Mouse (Mus musculus) limb, embryonic 11.5 days (tissue): ENCODE measurements at regions not wholly inside any gene's neighbourhood (a gene's known extent, or its start where the extent isn't known, plus 50 kb on each side); places are given as distances from the start of the nearest gene placed in this dataset.
A peak's percentile ranks its signal among the peaks of the same experiment; 100 is the strongest.

Source experiments
- ATAC-seq: fragments of 200-750 bp; cut with Nextera tagmentation; 2 replicates; pipeline ENCODE4 v1.8.0; 2017; ENCODE audit warnings: low read depth; ENCODE audit not compliant: insufficient number of reproducible peaks, low FRiP score, low TSS enrichment
- DNase-seq: peaks from one replicate; pipeline ENCODE4 v3.0.0-alpha.2; 2015; ENCODE audit warnings: low spot score
- H3K27ac ChIP-seq: fragments of 300-500 bp; sonication (generic); replicated peaks from 2 replicates; pipeline ENCODE4 v1.5.1; 2014; ENCODE audit warnings: low read depth, mild to moderate bottlenecking, low read length
- H3K27me3 ChIP-seq: fragments of 300-500 bp; sonication (generic); 2 replicates; pipeline ENCODE4 v1.6.1; 2014; ENCODE audit warnings: mild to moderate bottlenecking, low read length, mixed read lengths; ENCODE audit not compliant: control insufficient read depth, insufficient read depth
- H3K36me3 ChIP-seq: fragments of 300-500 bp; sonication (generic); 2 replicates; pipeline ENCODE4 v1.6.1; 2014; ENCODE audit warnings: mild to moderate bottlenecking, low read length, moderate library complexity, mixed read lengths; ENCODE audit not compliant: control insufficient read depth, insufficient read depth
- H3K4me1 ChIP-seq: fragments of 300-500 bp; sonication (generic); 2 replicates; pipeline ENCODE4 v1.6.1; 2014; ENCODE audit warnings: low read length, mixed read lengths; ENCODE audit not compliant: control insufficient read depth, insufficient read depth
- H3K4me2 ChIP-seq: fragments of 300-500 bp; sonication (generic); 2 replicates; pipeline ENCODE4 v1.6.1; 2014; ENCODE audit warnings: low read depth, mild to moderate bottlenecking, moderate library complexity; ENCODE audit not compliant: severe bottlenecking
- H3K4me3 ChIP-seq: fragments of 300-500 bp; sonication (generic); 2 replicates; pipeline ENCODE4 v1.5.1; 2014; ENCODE audit warnings: low read depth, low read length
- H3K9ac ChIP-seq: fragments of 300-500 bp; sonication (generic); 2 replicates; pipeline ENCODE4 v1.6.1; 2014; ENCODE audit warnings: mild to moderate bottlenecking, low read length
- H3K9me3 ChIP-seq: fragments of 300-500 bp; sonication (generic); 2 replicates; pipeline ENCODE4 v1.6.1; 2016; ENCODE audit warnings: low read length; ENCODE audit not compliant: control insufficient read depth
- WGBS: fragments of 180-500 bp; shearing (Covaris S2); extraction: QIAGEN DNeasy Blood & Tissue Kit; methylation state at CpG from one replicate; pipeline ENCODE4 v1.1.7; 2014; 5-methylcytosine and 5-hydroxymethylcytosine counted together

DNA sequence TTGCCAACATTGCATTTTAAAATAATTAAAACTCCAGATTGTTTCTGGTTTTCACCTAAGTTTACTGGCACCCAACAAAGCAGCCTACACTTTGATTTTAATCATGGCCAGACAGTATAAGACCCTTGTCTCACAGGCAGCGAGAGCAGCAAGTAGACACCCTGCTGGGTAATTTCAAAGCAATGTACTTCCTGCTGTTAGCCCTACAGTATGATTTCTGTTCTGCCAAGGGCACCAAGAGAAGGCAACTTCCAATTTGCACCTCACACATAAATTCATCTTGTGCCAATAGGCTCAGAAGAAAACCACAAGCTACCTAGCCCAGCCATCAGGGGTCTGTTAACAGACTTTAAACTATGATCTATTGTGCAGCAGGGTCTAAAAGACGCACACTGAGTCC, 186.7 kb upstream of the Hand2 start:
- H3K4me3 ChIP-seq: no peak overlapping the region
- H3K4me1 ChIP-seq: no peaks in the 10 kb centered on the region
- no peaks in the 10 kb centered on the region for H3K9me3 ChIP-seq
- ATAC-seq: peak; percentile 70; the same call in 1 of the 2 replicates
- DNase-seq: peak; percentile 41
- H3K27me3 ChIP-seq: no peaks in the 10 kb centered on the region
- H3K27ac ChIP-seq: no peak overlapping the region
- no peaks in the 10 kb centered on the region for H3K36me3 ChIP-seq
- H3K4me2 ChIP-seq: no peak overlapping the region
- H3K9ac ChIP-seq: no peak overlapping the region
- WGBS: 17% methylated on average over 2 of the region's 2 CpGs

- Histone ChIP-seq H3K4me2 (no peak overlapping the region), H3K9ac (no peak overlapping the region), H3K27ac (no peak overlapping the region), H3K4me3 (no peak overlapping the region), H3K4me1 (no peaks in the 10 kb centered on the region), H3K9me3 (no peaks in the 10 kb centered on the region), H3K27me3 (no peaks in the 10 kb centered on the region), H3K36me3 (no peaks in the 10 kb centered on the region)
- ATAC-seq: no peak
- no peak for DNase-seq
- WGBS: 58% methylated on average over 5 of the region's 5 CpGs
Measured at GRCm38 (mm10) chr8:57134726-57135125, 186.1 kb upstream of the Hand2 start.

DNA sequence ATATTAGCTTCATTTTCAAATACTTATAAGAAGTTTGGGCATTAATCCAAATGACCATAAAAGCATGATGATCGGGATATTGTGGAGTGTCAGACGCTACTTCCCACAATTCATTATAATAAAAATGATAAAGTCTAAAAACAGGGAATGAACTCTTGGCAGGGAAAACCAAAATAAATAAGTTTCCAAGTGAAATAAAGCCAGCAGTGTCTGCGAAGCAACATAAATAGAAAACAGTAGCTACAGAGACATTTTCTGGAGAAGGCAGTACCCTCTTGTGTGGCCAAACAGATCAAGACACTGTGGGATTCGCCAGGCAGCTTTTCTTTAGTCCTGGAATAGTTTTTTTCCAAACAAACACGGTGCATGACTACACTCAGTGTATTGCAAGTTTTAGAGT, 172.7 kb upstream of the Hand2 start:
- WGBS: 79% methylated on average over 5 of the region's 5 CpGs
- Histone ChIP-seq H3K27ac (no peak overlapping the region), H3K9ac (no peak overlapping the region), H3K9me3 (no peaks in the 10 kb centered on the region), H3K4me2 (no peak overlapping the region), H3K27me3 (no peaks in the 10 kb centered on the region), H3K4me1 (no peaks in the 10 kb centered on the region), H3K36me3 (no peaks in the 10 kb centered on the region), H3K4me3 (no peak overlapping the region)
- ATAC-seq (no peak), DNase-seq (no peak)

DNA sequence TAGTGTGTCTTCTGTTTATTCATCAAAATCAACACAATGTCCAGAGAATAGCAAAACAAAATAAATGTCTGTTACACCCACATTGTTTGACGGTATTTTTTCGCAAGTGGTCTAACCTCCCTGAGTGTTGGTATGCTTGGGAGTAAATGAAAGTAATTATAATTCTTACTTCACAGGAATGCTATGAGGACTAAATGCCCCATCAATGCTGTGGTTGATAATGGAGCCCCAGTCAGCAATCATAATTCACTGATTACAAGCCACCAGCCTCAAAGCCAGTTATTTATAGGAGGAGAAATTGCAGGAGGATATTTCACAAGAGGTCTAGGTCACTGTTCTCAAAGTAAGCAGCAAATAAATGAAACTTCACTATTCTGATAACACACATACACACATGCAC, 129.6 kb upstream of the Hand2 start:
- H3K27ac ChIP-seq: no peak overlapping the region
- no peaks in the 10 kb centered on the region for H3K36me3 ChIP-seq
- no peak overlapping the region for H3K9ac ChIP-seq
- no peak overlapping the region for H3K4me3 ChIP-seq
- DNase-seq (no peak), ATAC-seq (no peak)
- no peaks in the 10 kb centered on the region for H3K4me1 ChIP-seq
- WGBS: 87% methylated on average over 2 of the region's 2 CpGs
- no peak overlapping the region for H3K4me2 ChIP-seq
- H3K9me3 ChIP-seq: no peaks in the 10 kb centered on the region
- no peaks in the 10 kb centered on the region for H3K27me3 ChIP-seq

DNA sequence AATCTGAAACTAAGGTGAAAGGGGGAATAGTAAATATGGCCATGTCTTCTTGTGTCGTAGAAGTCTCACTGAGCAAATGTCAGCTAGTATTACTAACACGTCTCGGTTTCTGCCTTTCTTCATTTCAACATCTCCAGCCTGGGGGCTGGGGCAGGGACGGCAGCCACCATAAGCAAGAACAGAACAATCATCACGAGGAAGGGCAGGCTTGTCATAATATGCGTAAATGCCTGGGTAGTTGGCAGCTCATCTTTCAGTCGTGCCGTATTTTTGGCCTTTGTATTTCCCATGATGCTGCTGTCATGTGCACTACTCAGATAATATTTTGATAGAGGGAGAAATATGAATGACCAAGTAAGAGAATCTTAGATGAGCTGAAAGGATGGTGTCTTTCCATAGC, 120.5 kb upstream of the Hand2 start:
- Histone ChIP-seq H3K4me2 (no peak overlapping the region), H3K36me3 (no peaks in the 10 kb centered on the region), H3K27me3 (no peaks in the 10 kb centered on the region), H3K4me1 (no peaks in the 10 kb centered on the region), H3K9me3 (no peaks in the 10 kb centered on the region), H3K9ac (no peak overlapping the region), H3K27ac (no peak overlapping the region), H3K4me3 (no peak overlapping the region)
- DNase-seq (no peak), ATAC-seq (no peak)
- WGBS: 87% methylated on average over 8 of the region's 8 CpGs

DNA sequence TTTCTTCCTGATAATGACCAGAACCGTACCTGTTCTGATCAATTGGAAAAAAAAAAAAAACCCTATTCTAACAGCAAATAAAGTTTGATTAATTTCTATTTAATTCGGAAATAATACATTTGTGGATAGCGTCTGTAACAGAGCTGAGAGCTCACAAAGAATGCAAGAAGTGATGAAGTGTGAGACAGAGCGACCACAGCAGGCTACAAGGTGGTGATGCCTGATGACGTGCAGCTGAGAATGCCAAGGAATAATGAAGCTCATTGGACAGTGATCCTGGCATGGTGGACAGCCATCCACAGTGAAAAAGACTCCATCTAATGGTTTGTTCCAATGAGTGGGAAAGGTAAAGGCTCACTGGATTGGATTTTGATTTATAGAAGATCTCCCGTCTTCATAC, 111.2 kb upstream of the Hand2 start:
- H3K4me1 ChIP-seq: no peaks in the 10 kb centered on the region
- no peak overlapping the region for H3K27ac ChIP-seq
- WGBS: 76% methylated on average over 6 of the region's 6 CpGs
- ATAC-seq (no peak), DNase-seq (no peak)
- no peak overlapping the region for H3K9ac ChIP-seq
- no peak overlapping the region for H3K4me2 ChIP-seq
- H3K4me3 ChIP-seq: no peak overlapping the region
- H3K27me3 ChIP-seq: no peaks in the 10 kb centered on the region
- H3K36me3 ChIP-seq: no peaks in the 10 kb centered on the region
- H3K9me3 ChIP-seq: no peaks in the 10 kb centered on the region

DNA sequence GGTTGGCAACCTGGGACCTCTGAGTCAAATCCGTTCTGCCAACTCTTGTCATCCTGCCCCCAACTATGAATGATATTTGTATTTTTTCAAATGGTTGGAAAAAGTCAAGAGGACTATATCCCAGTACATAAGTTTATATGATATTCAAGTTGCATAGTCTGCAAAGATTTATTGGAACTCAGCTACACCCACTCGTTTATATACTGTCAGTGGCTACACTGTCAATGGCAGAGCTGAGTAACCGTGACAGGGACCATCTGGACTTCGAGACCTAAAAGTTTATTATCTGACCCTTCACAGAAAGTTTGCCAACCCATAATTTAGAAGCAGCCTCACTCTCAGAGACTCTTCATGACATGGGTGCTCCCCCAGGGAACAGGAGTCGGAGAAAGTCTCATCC, 107.7 kb upstream of the Hand2 start:
- no peak for ATAC-seq
- WGBS: 71% methylated on average over 5 of the region's 5 CpGs

GRCm38 (mm10) chr8:57213982-57214930, 106.5 kb upstream of the Hand2 start:
- 77% methylated on average over 31 of the region's 31 CpGs for WGBS
- Histone ChIP-seq H3K27me3 (no peaks in the 10 kb centered on the region), H3K4me2 (no peak overlapping the region), H3K9me3 (no peaks in the 10 kb centered on the region), H3K9ac (no peak overlapping the region), H3K27ac (no peak overlapping the region), H3K4me1 (no peaks in the 10 kb centered on the region), H3K36me3 (no peaks in the 10 kb centered on the region), H3K4me3 (no peak overlapping the region)
- ATAC-seq: no peak
- DNase-seq: no peak

More for the DNA sequence above, 107.7 kb upstream of the Hand2 start:
- Histone ChIP-seq H3K9ac (no peak overlapping the region), H3K4me2 (no peak overlapping the region), H3K4me1 (no peaks in the 10 kb centered on the region), H3K9me3 (no peaks in the 10 kb centered on the region), H3K27me3 (no peaks in the 10 kb centered on the region), H3K4me3 (no peak overlapping the region), H3K27ac (no peak overlapping the region), H3K36me3 (no peaks in the 10 kb centered on the region)
- DNase-seq: no peak

DNA sequence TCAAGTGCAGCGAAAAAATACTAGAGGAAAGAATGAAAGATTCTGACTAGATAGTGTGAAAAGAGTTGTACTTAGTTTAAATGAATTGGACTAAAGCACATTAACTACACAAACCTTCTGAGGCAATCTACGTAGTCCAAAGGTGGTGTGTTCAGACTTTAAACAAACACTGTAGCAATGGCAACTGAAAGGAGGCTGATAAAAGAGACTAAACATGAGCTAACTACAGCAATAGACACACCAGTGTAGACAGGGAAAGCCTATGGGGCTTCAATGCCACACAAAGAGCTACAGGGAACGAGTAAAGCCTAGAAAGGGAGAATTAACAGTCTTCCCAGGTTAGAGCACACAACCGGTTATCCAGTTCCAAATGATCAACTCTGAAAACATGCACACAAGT, 90.2 kb upstream of the Hand2 start:
- no peak overlapping the region for H3K4me2 ChIP-seq
- ATAC-seq (no peak), DNase-seq (no peak)
- no peaks in the 10 kb centered on the region for H3K36me3 ChIP-seq
- H3K27ac ChIP-seq: no peak overlapping the region
- H3K27me3 ChIP-seq: no peaks in the 10 kb centered on the region
- no peaks in the 10 kb centered on the region for H3K9me3 ChIP-seq
- no peaks in the 10 kb centered on the region for H3K4me1 ChIP-seq
- H3K9ac ChIP-seq: no peak overlapping the region
- WGBS: 89% methylated on average over 4 of the region's 4 CpGs
- H3K4me3 ChIP-seq: no peak overlapping the region
